Mouse (Mus musculus) c-Kit-positive CD71-positive TER-119-negative erythroid progenitor cells, embryonic 14.5 days (primary cell): Measurements from ENCODE around the gene Hc.

Experiments
- DNase-seq: peaks from one replicate; pipeline ENCODE4 v3.0.0-alpha.2; 2013; ENCODE audit warnings: low read depth

Gene Hc

DNA sequence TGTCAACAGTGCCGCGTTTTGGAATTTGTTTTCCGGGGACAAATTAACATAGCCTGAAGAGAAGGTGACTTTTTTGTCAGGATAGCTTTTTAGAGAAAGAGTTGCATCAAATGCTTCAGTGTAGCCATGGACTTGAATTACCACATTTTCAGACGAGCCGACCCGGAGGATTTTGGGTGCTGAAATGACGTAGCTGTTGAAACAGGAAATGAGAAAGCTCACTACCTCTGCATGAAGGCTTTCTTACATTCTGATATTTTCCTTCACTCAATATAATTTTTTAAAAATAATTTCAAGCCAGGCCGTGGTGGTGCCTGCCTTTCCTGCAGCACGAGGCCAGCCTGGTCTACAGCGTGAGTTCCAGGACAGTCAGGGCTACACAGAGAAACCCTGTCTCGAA lies 4.0 kb downstream of the Hc start:
- no peak for DNase-seq

GRCm38 (mm10) chr2:35048851-35049250 lies 12.4 kb downstream of the Hc start:
- peak; percentile 29 for DNase-seq

- no peak for DNase-seq
Observed at GRCm38 (mm10) chr2:35044956-35045355, 16.3 kb downstream of the Hc start.

DNA sequence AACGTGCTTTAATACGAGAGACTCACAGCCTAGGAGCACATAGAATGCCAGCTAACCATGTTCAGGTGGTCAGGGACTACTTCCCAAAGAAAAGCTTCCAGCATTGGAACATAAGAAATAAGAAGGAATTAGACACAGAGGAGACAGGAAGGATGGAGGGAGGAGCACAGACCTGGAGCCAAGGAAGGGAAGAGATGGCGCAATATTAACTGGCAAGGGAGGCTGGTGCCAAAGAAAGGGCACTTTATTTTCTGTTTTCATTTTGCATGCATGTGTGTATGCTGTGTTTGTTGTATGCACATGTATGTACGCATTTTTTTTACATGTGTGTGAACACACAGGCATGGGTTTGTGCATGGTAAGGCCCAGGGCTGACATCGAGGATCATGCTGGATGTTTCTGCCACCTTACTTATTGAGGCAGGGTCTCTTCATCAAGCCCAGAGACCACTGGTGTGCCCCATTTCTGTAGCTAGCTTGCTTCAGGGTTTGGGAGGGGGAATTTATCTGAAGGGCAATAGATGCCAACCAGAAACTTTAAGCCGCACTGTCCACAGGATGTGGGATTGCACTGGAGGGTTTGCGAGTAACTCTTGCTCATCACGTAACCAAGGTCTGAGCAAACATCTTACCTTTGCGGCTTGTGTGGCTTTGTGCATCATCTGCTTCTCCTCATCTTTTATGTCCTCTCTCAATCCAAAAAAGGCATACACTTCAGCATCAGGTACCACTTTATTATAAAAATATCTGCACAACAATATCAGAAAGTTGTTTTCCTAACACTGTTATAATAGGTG lies 22.5 kb downstream of the Hc start:
- DNase-seq: no peak

DNA sequence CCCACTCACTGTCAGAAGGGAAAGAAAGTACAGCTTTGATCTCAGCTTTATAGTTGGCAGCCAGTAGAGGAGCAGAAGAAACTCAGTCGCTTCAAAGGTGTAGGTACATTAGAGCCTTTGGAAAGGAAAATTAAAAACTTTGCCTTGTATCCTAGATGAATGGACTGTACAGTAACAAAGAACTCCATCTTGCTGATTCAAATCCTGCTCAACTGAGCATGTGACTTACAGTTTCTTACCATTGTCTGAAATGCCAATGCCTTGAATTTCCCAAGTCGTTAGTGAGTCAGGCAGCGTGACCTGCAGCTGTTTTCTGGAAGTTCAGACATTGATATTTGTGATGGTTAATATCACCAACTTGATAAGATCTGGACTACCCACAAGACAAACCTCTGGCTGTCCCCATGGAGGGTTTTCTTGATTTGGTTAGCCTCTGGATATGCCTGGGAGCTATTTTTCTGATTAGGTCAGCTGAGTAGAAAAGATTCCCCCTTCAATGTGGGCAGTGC lies 36.5 kb downstream of the Hc start:
- no peak for DNase-seq

DNA sequence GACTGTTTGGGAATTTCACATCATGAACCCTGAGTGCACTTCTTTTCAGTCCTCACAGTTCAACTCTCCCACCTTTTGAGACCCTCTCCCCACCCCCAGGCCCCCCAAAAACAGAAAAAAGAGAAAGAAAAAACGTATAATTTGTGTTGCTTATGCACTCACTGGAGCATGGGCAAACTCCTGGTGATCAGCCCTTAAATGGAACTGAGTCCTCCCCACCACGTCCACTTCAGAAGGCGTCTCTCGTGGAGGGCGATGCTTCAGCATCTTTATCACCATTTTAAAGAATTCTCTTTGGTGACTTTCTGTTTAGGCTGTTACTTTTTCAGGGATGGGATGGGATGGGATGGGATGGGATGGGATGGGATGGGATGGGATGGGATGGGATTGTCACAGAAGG lies 39.4 kb downstream of the Hc start:
- no peak for DNase-seq

DNA sequence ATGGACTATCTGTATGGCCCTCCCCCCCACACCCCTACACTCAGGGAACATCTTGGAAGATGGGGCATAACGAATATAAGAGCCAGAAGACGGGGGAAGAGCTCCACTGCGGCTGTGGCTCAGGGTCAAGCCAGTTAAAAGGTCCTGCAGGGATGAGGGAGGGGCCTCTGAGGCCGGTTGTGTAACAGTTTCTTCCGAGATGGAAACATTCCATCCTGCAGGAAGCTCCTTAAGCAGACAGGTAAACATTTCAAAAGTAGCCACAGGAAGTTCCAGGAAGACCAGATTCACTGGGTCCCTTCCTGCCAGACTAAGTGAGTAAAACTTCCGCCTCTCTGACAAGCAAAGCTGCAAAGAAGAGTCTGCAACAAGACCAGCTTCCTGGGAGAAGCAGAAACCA lies 45.4 kb downstream of the Hc start:
- no peak for DNase-seq

- no peak for DNase-seq
Observed at GRCm38 (mm10) chr2:35011649-35012048, 49.6 kb downstream of the Hc start.

DNA sequence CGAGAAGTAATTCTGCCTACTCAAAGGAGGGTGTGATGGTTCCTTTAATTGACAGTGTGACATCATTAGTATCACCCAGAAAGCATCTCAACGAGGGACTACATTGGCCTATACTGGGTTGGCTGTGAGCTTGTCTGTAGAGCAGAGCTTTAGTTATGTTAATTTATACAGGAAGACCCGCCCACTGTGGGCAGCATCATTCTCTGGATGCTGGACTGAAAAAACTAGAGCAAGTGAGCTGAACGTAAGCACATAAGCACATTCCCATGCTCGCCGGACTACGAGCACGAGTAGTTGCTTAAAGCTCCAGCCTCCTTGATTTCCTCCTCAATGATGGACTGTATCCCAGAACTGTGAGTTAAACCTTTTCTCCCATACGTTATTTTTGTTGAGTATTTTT lies 62.3 kb downstream of the Hc start:
- no peak for DNase-seq

DNA sequence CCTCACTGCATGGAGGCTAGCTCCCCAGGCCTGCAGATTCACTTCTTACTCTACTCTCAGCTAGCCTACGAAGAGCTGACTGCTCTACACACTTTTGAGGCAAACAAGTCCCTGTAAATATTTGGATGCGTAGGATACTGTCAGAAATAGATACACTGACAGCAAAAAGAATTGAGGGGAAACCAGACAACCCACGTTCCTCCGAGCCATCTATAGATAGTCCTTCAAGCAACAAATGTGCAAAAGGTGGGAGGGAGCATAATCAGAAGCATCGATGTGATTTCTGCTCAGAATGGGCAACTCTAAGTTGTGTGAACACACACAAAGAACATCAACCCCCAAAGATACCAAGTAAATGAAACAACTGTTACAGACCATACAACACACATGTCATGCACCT lies 64.7 kb downstream of the Hc start:
- DNase-seq: no peak

DNA sequence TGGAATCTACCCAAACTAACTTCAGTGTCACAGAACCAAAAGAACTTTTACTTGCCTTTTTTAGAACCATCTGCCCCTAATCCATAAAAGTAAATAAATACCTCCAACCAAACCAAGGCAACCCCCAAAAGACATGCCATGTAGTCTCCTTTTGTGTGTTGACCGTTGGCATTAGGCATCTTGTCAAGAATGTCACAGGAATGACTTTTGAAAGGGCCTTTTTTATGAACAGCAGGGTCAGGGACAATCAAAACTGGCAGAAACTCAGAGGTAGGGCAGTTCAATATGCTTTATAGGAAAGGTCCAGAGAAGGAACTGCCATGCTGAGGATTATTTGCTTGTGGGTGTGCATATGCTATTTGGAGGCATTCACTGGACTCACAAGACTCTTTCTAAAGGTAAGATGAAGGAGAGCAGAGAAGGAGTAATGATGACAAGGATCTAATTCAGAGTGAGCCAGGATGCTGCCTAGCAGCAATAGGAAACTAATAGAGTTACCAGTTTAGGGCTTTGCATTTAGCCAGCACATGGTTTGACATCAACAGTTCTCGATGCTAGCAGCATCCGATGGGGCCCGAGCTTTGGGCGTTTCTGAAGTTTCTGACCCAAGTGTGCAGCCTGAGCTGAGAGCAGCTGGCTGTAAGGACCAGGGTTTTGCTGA lies 67.4 kb downstream of the Hc start:
- DNase-seq: no peak

DNA sequence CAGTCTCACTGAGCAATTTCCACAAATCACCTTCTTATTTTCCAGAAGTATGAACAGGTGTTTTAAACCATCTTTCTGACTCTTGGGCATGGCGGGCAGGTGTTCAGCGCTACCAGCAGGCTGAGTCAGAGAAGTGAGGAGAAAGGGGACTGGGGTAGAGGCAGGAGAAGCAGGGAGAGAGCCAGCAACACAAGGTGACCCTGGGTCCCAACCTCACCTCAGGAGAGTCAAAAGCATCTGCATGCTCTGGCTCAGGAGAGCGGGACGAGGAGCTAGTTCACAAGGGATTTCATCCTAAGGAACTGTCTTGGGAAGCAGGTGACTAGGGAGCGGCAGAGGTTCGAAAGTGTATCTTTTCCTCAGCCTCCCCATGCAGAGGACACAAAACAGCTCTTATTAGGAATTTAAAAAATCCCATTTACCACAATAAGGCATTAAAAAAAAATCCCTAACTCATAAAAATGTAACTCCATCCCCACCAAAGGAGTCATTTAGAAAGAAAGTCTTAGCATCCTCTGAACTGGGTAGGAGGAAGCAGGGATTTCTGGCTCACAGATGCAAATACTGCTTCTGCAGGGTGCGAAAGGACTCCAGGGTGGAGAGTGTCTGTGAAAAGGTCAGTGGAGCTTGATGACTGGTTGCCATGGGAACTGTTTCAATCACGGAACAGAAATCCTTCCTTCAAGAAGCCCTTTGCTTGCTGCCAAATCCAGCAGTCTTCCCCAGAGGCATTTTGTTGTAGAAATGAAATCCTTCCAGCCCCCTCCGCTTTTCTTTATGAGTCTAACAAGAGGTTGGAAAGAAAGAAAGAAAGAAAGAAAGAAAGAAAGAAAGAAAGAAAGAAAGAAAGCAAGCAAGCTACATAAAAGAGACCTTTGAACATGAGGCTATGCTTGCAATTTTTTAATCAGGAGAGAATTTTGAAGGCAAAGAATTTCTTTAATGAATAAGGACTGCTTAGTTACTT lies 68.2 kb downstream of the Hc start:
- DNase-seq: no peak

DNA sequence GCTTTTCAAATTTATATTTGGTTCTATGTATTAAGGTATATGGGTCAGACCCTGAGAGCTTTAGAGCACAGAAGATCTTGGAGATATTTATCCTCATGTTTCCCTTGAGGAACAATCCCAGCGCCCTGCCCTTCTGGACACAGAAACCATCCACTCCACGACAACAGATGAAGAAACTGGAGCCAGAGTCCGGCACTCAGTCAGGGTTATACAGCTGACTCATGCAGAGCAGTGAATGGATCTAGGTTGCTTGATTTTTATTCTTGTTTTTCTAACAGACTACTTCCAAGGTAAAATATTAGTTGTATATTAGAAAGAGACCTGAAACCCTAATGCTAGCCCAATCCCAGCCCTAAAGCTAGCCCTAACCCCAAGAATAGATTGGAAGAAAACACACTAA lies 69.3 kb downstream of the Hc start:
- DNase-seq: no peak

GRCm38 (mm10) chr2:34989749-34990148 lies 71.5 kb downstream of the Hc start:
- no peak for DNase-seq

GRCm38 (mm10) chr2:34987595-34987994 lies 73.6 kb downstream of the Hc start:
- DNase-seq: no peak

DNA sequence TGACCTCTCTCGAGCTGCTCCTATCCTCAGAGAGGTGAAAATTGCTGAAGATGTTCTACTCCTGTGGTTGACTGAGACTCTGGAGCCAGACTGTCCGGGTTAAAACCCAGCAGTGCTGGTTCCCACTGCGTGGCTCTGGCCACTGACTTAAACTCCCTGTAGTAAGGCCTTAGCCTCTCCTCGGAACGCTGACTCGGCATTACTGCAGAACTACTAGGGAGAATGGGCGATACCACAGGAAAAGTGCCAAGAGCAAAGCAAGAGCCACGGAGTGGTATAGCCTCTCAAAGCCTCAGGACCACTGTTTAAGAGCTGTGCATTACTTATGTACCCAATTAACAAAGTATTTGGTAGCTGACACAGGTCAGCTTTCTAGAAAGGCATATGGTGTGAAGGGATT lies 76.4 kb downstream of the Hc start:
- no peak for DNase-seq

DNA sequence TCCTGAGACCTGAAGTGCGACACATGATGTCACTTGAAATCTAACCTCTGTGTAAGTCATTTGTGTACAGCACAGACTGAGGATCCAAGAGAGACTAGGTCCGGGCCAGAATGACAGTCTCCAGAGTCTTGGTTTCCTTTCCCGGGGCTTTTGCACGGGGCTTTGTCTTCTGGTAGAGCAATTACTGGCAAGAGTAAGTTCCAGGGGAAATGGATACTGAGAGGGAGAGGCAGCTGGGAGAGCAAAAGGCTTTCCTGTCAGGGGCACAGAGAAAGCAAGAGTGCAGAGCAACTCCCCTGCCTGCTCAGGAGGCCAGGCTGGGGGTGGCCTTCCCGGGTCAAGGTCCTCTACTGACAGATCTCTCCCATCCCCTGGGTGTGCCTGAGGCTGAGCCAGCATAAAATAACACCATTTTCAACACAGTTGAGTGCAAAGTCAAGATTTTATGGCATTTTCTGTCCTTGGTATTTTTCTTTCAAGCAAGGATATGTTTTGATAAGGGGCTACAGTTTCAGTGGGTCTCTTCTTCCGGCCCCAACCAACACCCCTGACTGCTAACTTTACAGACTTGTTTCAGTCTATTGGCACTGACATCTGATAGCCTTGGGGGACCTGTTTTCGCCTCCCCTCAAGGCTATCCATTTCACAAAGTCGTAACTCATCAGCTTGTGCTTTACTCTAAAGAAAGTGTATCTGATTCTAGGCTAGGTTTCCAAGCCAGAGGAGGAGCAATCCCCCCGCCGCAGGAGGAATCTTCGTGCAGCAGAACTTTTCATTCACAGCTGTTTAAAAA lies 78.1 kb downstream of the Hc start:
- DNase-seq: no peak

- DNase-seq: no peak
Observed at GRCm38 (mm10) chr2:34982096-34982724, 79.0 kb downstream of the Hc start.

GRCm38 (mm10) chr2:34979459-34980011 lies 81.7 kb downstream of the Hc start:
- DNase-seq: no peak

DNA sequence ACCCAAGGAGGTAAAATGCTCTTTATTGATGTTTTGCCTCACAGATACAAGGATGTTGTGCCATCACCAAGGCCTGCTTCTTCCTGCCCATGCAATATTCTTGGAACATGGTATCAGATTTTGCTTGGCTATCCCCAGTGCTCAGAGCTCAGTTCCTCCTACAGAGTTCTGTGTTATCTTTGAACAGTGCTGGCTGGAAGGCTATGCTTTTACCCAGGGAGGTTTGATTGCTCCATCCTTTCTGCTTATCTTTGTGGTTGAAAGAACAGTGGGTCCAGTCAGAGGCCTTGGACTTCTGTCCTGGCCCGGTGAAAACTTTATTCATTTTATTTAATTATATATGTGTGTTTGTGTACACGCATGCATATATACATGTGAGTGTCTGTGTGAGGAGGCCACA lies 83.0 kb downstream of the Hc start:
- DNase-seq: no peak
